Mouse (Mus musculus): ENCODE measurements around the gene Numa1. TPM values are rescaled to one million over a fixed set of nuclear protein-coding genes. Genes with fewer than 3 reads are reported as not detected.
A peak's percentile ranks its signal among the peaks of the same experiment; 100 is the strongest.

The Numa1 gene
- polyA plus RNA-seq, 1 experiment from 2014 or later, result 17.2 TPM

DNA sequence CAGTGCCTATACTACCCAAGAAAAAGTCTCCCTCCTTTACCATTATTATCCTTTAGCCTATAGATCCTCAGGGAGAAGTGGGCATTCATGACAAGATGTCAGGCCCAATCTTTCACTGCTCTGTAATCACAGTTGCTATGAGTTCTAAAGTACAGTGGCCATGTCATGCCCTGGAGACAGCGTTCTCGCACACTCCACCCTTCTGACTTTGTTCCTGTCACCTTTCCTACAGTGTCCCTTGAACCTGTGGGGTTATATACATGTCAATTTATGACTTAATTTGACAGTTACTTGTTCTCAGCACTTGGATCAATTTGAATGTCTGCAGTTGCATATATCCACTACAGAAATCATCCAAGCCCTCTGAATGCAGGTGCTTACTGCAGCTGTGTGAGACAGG lies 28.9 kb downstream of the Numa1 start:
- 88% methylated on average over 2 of the region's 2 CpGs for WGBS (ENCODE audit: insufficient replicate concordance)
- Histone ChIP-seq H3K27ac (ENCODE audit: low read depth) (0 out of 2 replicates have a peak overlapping the region, but pooled peaks have one; percentile 4), H3K4me1 (ENCODE audit: insufficient read depth) (peaks cover 21% of the 10 kb centered on the region), H3K4me2 (ENCODE audit: low read depth, low read length) (no peak overlapping the region), H3K4me3 (ENCODE audit: low read depth, low read length) (no peak overlapping the region), H3K27me3 (ENCODE audit: insufficient read depth, low read length) (no peaks in the 10 kb centered on the region), H3K9me3 (ENCODE audit: low read length) (no peaks in the 10 kb centered on the region), H3K9ac (replicated peaks) (no peak overlapping the region), H3K36me3 (replicated peaks; ENCODE audit: insufficient read depth, low read length) (no peaks in the 10 kb centered on the region)
- no peak for ATAC-seq
- DNase-seq, result no peak
- TF ChIP-seq EP300 (IDR thresholded peaks at IDR 0.05; ENCODE audit: low read depth) (no peak), CTCF (IDR thresholded peaks at IDR 0.05; ENCODE audit: low read depth) (no peak)

DNA sequence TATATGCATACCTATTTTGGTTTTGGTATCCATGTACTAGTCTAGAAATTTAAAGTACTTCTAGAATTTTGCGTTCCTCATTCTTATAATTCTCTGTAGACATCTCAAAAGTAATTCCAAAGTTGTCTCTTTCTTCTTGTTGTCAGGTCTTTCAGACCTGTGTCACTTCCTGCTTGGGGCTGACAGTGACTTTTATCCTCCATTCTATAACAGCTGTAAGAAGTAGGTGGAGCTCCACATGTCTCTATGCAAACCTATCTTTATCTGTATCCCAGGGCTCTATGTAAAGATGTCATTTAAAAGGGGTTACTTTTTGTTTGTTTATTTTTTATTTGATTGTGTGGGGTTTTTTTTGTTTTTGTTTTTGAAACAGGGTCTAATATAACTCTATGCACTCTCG lies 29.7 kb downstream of the Numa1 start:
- Histone ChIP-seq H3K27me3 (ENCODE audit: insufficient read depth, low read length) (no peaks in the 10 kb centered on the region), H3K4me1 (ENCODE audit: insufficient read depth) (peaks cover 22% of the 10 kb centered on the region), H3K4me2 (ENCODE audit: low read depth, low read length) (no peak overlapping the region), H3K9ac (replicated peaks) (no peak overlapping the region), H3K27ac (ENCODE audit: low read depth) (no peak overlapping the region), H3K4me3 (ENCODE audit: low read depth, low read length) (no peak overlapping the region), H3K9me3 (ENCODE audit: low read length) (no peaks in the 10 kb centered on the region), H3K36me3 (replicated peaks; ENCODE audit: insufficient read depth, low read length) (no peaks in the 10 kb centered on the region)
- DNase-seq (no peak), ATAC-seq (no peak)
- WGBS (ENCODE audit: insufficient replicate concordance), result 83% methylated on average over 2 of the region's 2 CpGs
- TF ChIP-seq CTCF (IDR thresholded peaks at IDR 0.05; ENCODE audit: low read depth) (no peak), EP300 (IDR thresholded peaks at IDR 0.05; ENCODE audit: low read depth) (no peak)

- DNase-seq (no peak), ATAC-seq (peak; percentile 67)
- WGBS (ENCODE audit: insufficient replicate concordance), result 70% methylated on average over 4 of the region's 4 CpGs
- H3K4me3 ChIP-seq (ENCODE audit: low read depth, low read length), result no peak overlapping the region
- no peaks in the 10 kb centered on the region for H3K9me3 ChIP-seq (ENCODE audit: low read length)
- no peak overlapping the region for H3K9ac ChIP-seq (replicated peaks)
- TF ChIP-seq EP300 (IDR thresholded peaks at IDR 0.05; ENCODE audit: low read depth) (no peak), CTCF (IDR thresholded peaks at IDR 0.05; ENCODE audit: low read depth) (no peak)
- H3K4me1 ChIP-seq (ENCODE audit: insufficient read depth), result peaks cover 27% of the 10 kb centered on the region
- no peaks in the 10 kb centered on the region for H3K36me3 ChIP-seq (replicated peaks; ENCODE audit: insufficient read depth, low read length)
- H3K27me3 ChIP-seq (ENCODE audit: insufficient read depth, low read length), result no peaks in the 10 kb centered on the region
- H3K27ac ChIP-seq (ENCODE audit: low read depth), result peak overlapping the region; percentile 78
- peak overlapping the region; percentile 30 for H3K4me2 ChIP-seq (ENCODE audit: low read depth, low read length)
Observed at GRCm38 (mm10) chr7:101964551-101964950, 30.6 kb downstream of the Numa1 start.

DNA sequence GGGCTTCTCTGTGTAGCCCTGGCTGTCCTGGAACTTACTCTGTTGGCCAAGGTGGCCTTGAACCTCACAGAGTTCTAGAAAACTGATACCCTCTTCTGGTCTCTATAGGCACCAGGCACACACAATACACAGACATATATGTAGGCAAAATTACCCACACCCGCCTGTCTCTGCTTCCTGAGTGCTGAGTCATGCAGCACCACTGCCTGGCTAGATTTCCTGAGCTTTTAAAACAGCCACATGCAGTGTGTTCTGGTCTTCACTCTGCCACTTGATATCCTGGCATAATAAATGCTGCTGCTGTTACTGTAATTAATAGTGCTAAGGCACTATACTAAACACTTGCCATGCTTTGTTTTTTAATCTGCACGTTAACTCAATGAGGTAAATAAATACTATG lies 31.7 kb downstream of the Numa1 start:
- ATAC-seq, result no peak
- DNase-seq, result no peak
- no peak for TF ChIP-seq CTCF (IDR thresholded peaks at IDR 0.05; ENCODE audit: low read depth)
- TF ChIP-seq EP300 (IDR thresholded peaks at IDR 0.05; ENCODE audit: low read depth), result no peak
- no peak overlapping the region for H3K9ac ChIP-seq (replicated peaks)
- no peak overlapping the region for H3K4me2 ChIP-seq (ENCODE audit: low read depth, low read length)
- H3K27ac ChIP-seq (ENCODE audit: low read depth), result peak overlapping the region; percentile 44; the same call in 1 of the 2 replicates
- WGBS (ENCODE audit: insufficient replicate concordance), result 34% methylated on average over 2 of the region's 2 CpGs
- H3K27me3 ChIP-seq (ENCODE audit: insufficient read depth, low read length), result no peaks in the 10 kb centered on the region
- H3K4me1 ChIP-seq (ENCODE audit: insufficient read depth), result peaks cover 28% of the 10 kb centered on the region
- H3K9me3 ChIP-seq (ENCODE audit: low read length), result no peaks in the 10 kb centered on the region
- H3K36me3 ChIP-seq (replicated peaks; ENCODE audit: insufficient read depth, low read length), result no peaks in the 10 kb centered on the region
- H3K4me3 ChIP-seq (ENCODE audit: low read depth, low read length), result no peak overlapping the region

DNA sequence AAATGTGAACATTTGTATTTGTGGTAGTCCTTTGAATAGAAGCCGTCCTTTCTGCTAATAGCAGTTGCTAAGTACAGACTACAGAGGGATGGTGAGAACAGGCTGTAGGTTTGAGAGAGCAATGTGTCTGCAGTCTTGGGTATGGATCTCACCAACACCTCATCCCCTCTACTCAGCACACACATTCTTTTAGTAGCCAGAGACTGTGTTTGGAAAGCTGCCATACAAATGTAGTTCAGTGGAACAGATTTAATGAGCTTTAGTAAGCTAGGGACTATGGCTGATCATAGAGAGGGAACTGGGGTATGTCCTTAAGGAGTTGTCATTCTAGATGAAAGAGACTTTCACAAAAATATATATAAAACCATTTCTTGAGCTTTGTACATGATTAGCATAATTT lies 33.3 kb downstream of the Numa1 start:
- Histone ChIP-seq H3K27me3 (ENCODE audit: insufficient read depth, low read length) (no peaks in the 10 kb centered on the region), H3K36me3 (replicated peaks; ENCODE audit: insufficient read depth, low read length) (no peaks in the 10 kb centered on the region), H3K4me1 (ENCODE audit: insufficient read depth) (peaks cover 39% of the 10 kb centered on the region), H3K9ac (replicated peaks) (no peak overlapping the region), H3K4me2 (ENCODE audit: low read depth, low read length) (no peak overlapping the region), H3K27ac (ENCODE audit: low read depth) (no peak overlapping the region), H3K4me3 (ENCODE audit: low read depth, low read length) (no peak overlapping the region), H3K9me3 (ENCODE audit: low read length) (no peaks in the 10 kb centered on the region)
- 86% methylated on average over 1 of the region's 1 CpGs for WGBS (ENCODE audit: insufficient replicate concordance)
- ATAC-seq (no peak), DNase-seq (no peak)
- TF ChIP-seq EP300 (IDR thresholded peaks at IDR 0.05; ENCODE audit: low read depth) (no peak), CTCF (IDR thresholded peaks at IDR 0.05; ENCODE audit: low read depth) (no peak)

GRCm38 (mm10) chr7:101968751-101969150 lies 34.8 kb downstream of the Numa1 start:
- Histone ChIP-seq H3K27ac (ENCODE audit: low read depth) (peak overlapping the region; percentile 18; the same call in 1 of the 2 replicates), H3K36me3 (replicated peaks; ENCODE audit: insufficient read depth, low read length) (no peaks in the 10 kb centered on the region), H3K4me3 (ENCODE audit: low read depth, low read length) (no peak overlapping the region), H3K4me1 (ENCODE audit: insufficient read depth) (peaks cover 44% of the 10 kb centered on the region), H3K9me3 (ENCODE audit: low read length) (no peaks in the 10 kb centered on the region), H3K9ac (replicated peaks) (0 out of 2 replicates have a peak overlapping the region, but pooled peaks have one; percentile 22), H3K27me3 (ENCODE audit: insufficient read depth, low read length) (no peaks in the 10 kb centered on the region), H3K4me2 (ENCODE audit: low read depth, low read length) (peak overlapping the region; percentile 99)
- ATAC-seq, result no peak
- TF ChIP-seq CTCF (IDR thresholded peaks at IDR 0.05; ENCODE audit: low read depth), result no peak
- no peak for TF ChIP-seq EP300 (IDR thresholded peaks at IDR 0.05; ENCODE audit: low read depth)
- no peak for DNase-seq
- WGBS (ENCODE audit: insufficient replicate concordance), result 49% methylated on average over 2 of the region's 2 CpGs

Data from liver, postnatal 0 days (tissue).